Mouse (Mus musculus) kidney, adult 2 months (tissue): Measurements from ENCODE around the gene Dnajc27.

Experiments used
- CTCF ChIP-seq: fragments of 200-500 bp; conservative IDR thresholded peaks from 2 replicates; pipeline ENCODE4 v1.5.1; 2011; ENCODE audit warnings: low read depth, mild to moderate bottlenecking, control low read depth, low read length, moderate library complexity, mixed read lengths; ENCODE audit not compliant: insufficient read depth, insufficient read length
- POLR2A ChIP-seq: fragments of 200-500 bp; IDR thresholded peaks from one replicate; pipeline ENCODE4 v1.6.1; 2011; ENCODE audit warnings: low read depth, low read length, control low read depth

DNA sequence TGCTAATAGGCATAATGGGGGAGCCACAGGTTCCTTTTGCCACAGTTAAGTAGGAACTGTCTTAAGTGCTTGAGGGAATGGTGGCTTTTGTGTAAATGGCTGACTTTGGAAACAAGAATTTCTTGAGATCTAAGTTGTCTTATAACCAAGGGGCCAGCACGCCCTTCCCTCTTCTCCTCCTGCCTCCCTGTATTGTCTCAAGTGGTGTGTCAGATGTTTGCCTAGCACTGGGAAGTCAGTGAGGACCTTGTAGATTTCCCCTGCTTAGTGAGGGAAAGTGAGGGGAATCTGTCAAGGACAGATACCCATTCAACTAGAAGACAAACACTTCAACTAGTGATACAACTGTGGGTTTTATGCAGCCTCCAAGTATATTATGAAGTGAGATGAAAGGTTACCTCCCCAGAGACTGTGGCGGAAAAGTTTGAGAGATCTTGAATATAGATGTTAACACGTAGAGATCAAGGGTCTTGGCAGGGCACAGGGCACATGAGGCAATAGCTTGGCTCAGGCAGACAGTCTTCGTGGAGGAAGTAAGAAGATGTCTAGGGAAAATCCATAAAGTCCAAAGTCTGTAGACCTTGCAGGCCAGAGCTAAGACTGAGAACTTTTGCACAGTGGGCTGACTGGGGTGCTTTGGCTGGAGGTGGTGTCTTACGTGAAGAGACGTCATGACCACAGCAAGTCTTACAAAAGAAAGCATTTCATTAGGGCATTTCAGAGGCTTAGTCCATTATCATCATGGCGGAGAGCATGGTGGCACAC is 76.7 kb downstream of the Dnajc27 start:
- TF ChIP-seq CTCF = no peak
- TF ChIP-seq POLR2A = no peak
